Mouse (Mus musculus) liver, adult (tissue): Measurements from ENCODE around the gene Mad1l1.

ENCODE experiments used
- GATA4 ChIP-seq: IDR thresholded peaks from 2 replicates; pipeline ENCODE4 v1.6.1; 2014; ENCODE audit warnings: mild to moderate bottlenecking, low read length; ENCODE audit not compliant: insufficient replicate concordance

Gene Mad1l1

GRCm38 (mm10) chr5:140018780-140019179 lies 302.6 kb downstream of the Mad1l1 start:
- TF ChIP-seq GATA4: no peak

GRCm38 (mm10) chr5:140016896-140017295 lies 304.5 kb downstream of the Mad1l1 start:
- no peak for TF ChIP-seq GATA4

GRCm38 (mm10) chr5:140013652-140014051 lies 307.7 kb downstream of the Mad1l1 start:
- no peak for TF ChIP-seq GATA4

- TF ChIP-seq GATA4: no peak
Observed at GRCm38 (mm10) chr5:140012286-140012967, 308.9 kb downstream of the Mad1l1 start.

GRCm38 (mm10) chr5:140010405-140010804 lies 310.9 kb downstream of the Mad1l1 start:
- no peak for TF ChIP-seq GATA4

GRCm38 (mm10) chr5:140009083-140009655 lies 312.2 kb downstream of the Mad1l1 start:
- no peak for TF ChIP-seq GATA4

GRCm38 (mm10) chr5:140008523-140008806 lies 312.9 kb downstream of the Mad1l1 start:
- no peak for TF ChIP-seq GATA4

GRCm38 (mm10) chr5:140007656-140008522 lies 313.5 kb downstream of the Mad1l1 start:
- TF ChIP-seq GATA4: no peak

- TF ChIP-seq GATA4: no peak
Observed at GRCm38 (mm10) chr5:140006861-140007260, 314.5 kb downstream of the Mad1l1 start.

GRCm38 (mm10) chr5:140002541-140002940 lies 318.8 kb downstream of the Mad1l1 start:
- no peak for TF ChIP-seq GATA4

GRCm38 (mm10) chr5:139998916-139999315 lies 322.4 kb downstream of the Mad1l1 start:
- no peak for TF ChIP-seq GATA4

- no peak for TF ChIP-seq GATA4
Observed at GRCm38 (mm10) chr5:139991531-139991930, 329.8 kb downstream of the Mad1l1 start.

GRCm38 (mm10) chr5:139985073-139985746 lies 336.1 kb downstream of the Mad1l1 start:
- TF ChIP-seq GATA4: no peak

- TF ChIP-seq GATA4: no peak
Observed at GRCm38 (mm10) chr5:139981976-139982375, 339.4 kb downstream of the Mad1l1 start.

GRCm38 (mm10) chr5:139979371-139979770 lies 342.0 kb downstream of the Mad1l1 start:
- no peak for TF ChIP-seq GATA4

- no peak for TF ChIP-seq GATA4
Observed at GRCm38 (mm10) chr5:139978525-139979276, 342.7 kb downstream of the Mad1l1 start.
